Mouse (Mus musculus): ENCODE measurements around the gene Clec16a. TPM values are rescaled to one million over a fixed set of nuclear protein-coding genes. Genes with fewer than 3 reads are reported as not detected.

Gene Clec16a
- polyA plus RNA-seq, 1 experiment from 2014 or later = 31.0 TPM

DNA sequence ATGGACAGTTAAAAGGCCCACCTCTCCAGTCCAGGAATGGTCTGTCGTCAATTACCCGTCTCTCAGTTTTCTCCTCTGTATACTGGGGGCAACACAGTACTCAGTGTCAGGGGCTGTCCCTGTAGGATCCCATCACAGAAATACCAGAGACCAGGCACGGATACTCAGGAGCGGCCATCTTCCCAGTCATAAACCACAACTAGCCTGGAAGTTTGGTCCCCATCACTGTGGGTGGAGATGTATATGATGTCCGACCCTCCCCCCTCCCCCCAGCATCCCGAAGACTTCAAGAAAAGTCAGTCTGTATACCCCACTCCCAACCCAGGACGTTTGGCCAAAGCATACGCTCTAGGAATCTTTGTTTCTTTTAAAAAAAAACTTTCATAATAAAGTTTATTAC, 238.3 kb downstream of the Clec16a start:
- H3K4me3 ChIP-seq (replicated peaks; ENCODE audit: low read length) = peak overlapping the region; percentile 79
- 45% methylated on average over 8 of the region's 8 CpGs for WGBS
- no peaks in the 10 kb centered on the region for H3K9me3 ChIP-seq (replicated peaks; ENCODE audit: control insufficient read depth, low read length)
- H3K27ac ChIP-seq (ENCODE audit: low read length) = no peak overlapping the region
- peaks cover 39% of the 10 kb centered on the region for H3K4me1 ChIP-seq (ENCODE audit: control insufficient read depth, insufficient read depth, low read length)
- ATAC-seq (ENCODE audit: insufficient read depth, low FRiP score) = no peak
- no peaks in the 10 kb centered on the region for H3K27me3 ChIP-seq (ENCODE audit: control insufficient read depth, insufficient read depth, low read length)
- no peaks in the 10 kb centered on the region for H3K36me3 ChIP-seq (ENCODE audit: control insufficient read depth, insufficient read depth, low read length)
- H3K4me2 ChIP-seq (ENCODE audit: low read depth, low read length) = peak overlapping the region; percentile 91
- peak overlapping the region; percentile 57; the same call in 1 of the 2 replicates for H3K9ac ChIP-seq (ENCODE audit: low read length)

GRCm38 (mm10) chr16:10783883-10784792, 239.0 kb downstream of the Clec16a start:
- WGBS = 2% methylated on average over 78 of the region's 81 CpGs
- Histone ChIP-seq H3K27me3 (ENCODE audit: control insufficient read depth, insufficient read depth, low read length) (no peaks in the 10 kb centered on the region), H3K36me3 (ENCODE audit: control insufficient read depth, insufficient read depth, low read length) (no peaks in the 10 kb centered on the region), H3K27ac (ENCODE audit: low read length) (peak overlapping the region; percentile 99), H3K4me1 (ENCODE audit: control insufficient read depth, insufficient read depth, low read length) (peaks cover 39% of the 10 kb centered on the region), H3K4me3 (replicated peaks; ENCODE audit: low read length) (peak overlapping the region; percentile 79), H3K9me3 (replicated peaks; ENCODE audit: control insufficient read depth, low read length) (no peaks in the 10 kb centered on the region), H3K4me2 (ENCODE audit: low read depth, low read length) (peak overlapping the region; percentile 91), H3K9ac (ENCODE audit: low read length) (peak overlapping the region; percentile 91)
- ATAC-seq (ENCODE audit: insufficient read depth, low FRiP score) = no peak; the same call in 1 of the 2 replicates

DNA sequence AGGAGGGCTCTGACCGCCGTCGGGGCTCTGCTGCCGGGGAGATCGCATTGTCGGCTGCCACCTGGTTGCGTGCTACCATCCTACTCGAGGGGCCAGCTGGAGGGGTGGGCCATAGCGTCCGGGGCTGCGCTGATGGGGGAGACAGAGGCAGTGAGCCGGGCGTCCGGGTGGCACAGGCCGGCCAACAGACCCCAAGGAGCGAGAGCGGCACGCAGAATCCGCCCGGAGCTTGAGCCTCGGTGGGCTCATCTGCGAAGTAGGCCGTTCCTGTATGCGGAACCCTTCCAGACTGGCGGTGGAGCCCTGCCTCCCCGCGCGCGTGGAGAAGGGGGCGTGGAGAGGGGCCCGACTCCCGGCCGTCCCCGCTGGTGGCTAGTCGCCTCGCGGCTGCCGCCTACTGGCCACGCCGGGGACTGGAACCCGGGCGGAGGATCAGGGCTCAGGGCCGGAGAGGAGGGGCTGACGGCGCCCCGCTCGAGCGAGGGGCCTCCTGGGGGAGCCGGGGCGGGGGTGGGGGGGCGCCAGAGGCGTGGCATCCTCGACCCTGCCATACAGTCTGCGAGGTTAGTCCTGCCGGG, 239.7 kb downstream of the Clec16a start:
- Histone ChIP-seq H3K4me3 (replicated peaks; ENCODE audit: low read length) (peak overlapping the region; percentile 79), H3K36me3 (ENCODE audit: control insufficient read depth, insufficient read depth, low read length) (no peaks in the 10 kb centered on the region), H3K9ac (ENCODE audit: low read length) (peak overlapping the region; percentile 91), H3K27me3 (ENCODE audit: control insufficient read depth, insufficient read depth, low read length) (no peaks in the 10 kb centered on the region), H3K27ac (ENCODE audit: low read length) (peak overlapping the region; percentile 99), H3K9me3 (replicated peaks; ENCODE audit: control insufficient read depth, low read length) (no peaks in the 10 kb centered on the region), H3K4me2 (ENCODE audit: low read depth, low read length) (peak overlapping the region; percentile 91), H3K4me1 (ENCODE audit: control insufficient read depth, insufficient read depth, low read length) (peaks cover 39% of the 10 kb centered on the region)
- under 1% methylated on average over 50 of the region's 55 CpGs for WGBS
- peak; percentile 89 for ATAC-seq (ENCODE audit: insufficient read depth, low FRiP score)

GRCm38 (mm10) chr16:10785371-10786231, 240.5 kb downstream of the Clec16a start, which contains the start of gene Socs1:
Socs1 (minus strand) TSS chr16:10785536.
- peak within 1 kb of the TSS; percentile 79 for H3K4me3 ChIP-seq (replicated peaks; ENCODE audit: low read length)
- peak within 1 kb of the TSS; percentile 99 for H3K27ac ChIP-seq (ENCODE audit: low read length)
- no peaks in the 10 kb centered on the region for H3K9me3 ChIP-seq (replicated peaks; ENCODE audit: control insufficient read depth, low read length)
- ATAC-seq (ENCODE audit: insufficient read depth, low FRiP score) = peak; percentile 85
- under 1% methylated on average over 59 of the region's 59 CpGs for WGBS
- H3K36me3 ChIP-seq (ENCODE audit: control insufficient read depth, insufficient read depth, low read length) = no peaks in the 10 kb centered on the region
- no peaks in the 10 kb centered on the region for H3K27me3 ChIP-seq (ENCODE audit: control insufficient read depth, insufficient read depth, low read length)
- peak within 1 kb of the TSS; percentile 91 for H3K4me2 ChIP-seq (ENCODE audit: low read depth, low read length)
- peak within 1 kb of the TSS; percentile 91 for H3K9ac ChIP-seq (ENCODE audit: low read length)
- H3K4me1 ChIP-seq (ENCODE audit: control insufficient read depth, insufficient read depth, low read length) = peaks cover 39% of the 10 kb centered on the region

DNA sequence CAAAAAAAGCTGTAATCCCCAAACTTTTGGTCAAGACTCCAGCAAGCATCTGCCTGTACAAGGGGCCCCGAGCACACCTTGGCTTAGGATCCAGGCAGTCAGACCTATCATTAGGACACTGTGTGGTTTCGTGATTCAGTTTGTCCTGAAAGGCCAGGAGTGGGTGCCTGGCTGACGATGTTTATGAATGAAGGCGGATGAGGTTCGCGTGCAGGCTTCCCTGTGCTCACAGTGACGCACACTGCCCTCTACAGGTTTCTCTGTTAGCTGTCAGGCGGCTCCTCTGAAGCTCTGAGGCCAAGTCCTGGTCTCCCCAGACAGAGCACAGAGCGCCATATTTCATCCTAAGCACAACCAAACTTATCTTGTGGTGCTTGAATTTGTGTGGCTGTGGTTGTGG, 241.1 kb downstream of the Clec16a start:
- 1% methylated on average over 9 of the region's 9 CpGs for WGBS
- peak overlapping the region; percentile 91 for H3K9ac ChIP-seq (ENCODE audit: low read length)
- H3K9me3 ChIP-seq (replicated peaks; ENCODE audit: control insufficient read depth, low read length) = no peaks in the 10 kb centered on the region
- H3K27me3 ChIP-seq (ENCODE audit: control insufficient read depth, insufficient read depth, low read length) = no peaks in the 10 kb centered on the region
- peak overlapping the region; percentile 91 for H3K4me2 ChIP-seq (ENCODE audit: low read depth, low read length)
- H3K27ac ChIP-seq (ENCODE audit: low read length) = peak overlapping the region; percentile 99
- H3K36me3 ChIP-seq (ENCODE audit: control insufficient read depth, insufficient read depth, low read length) = no peaks in the 10 kb centered on the region
- peak; percentile 28 for ATAC-seq (ENCODE audit: insufficient read depth, low FRiP score)
- peaks cover 39% of the 10 kb centered on the region for H3K4me1 ChIP-seq (ENCODE audit: control insufficient read depth, insufficient read depth, low read length)
- H3K4me3 ChIP-seq (replicated peaks; ENCODE audit: low read length) = peak overlapping the region; percentile 79

DNA sequence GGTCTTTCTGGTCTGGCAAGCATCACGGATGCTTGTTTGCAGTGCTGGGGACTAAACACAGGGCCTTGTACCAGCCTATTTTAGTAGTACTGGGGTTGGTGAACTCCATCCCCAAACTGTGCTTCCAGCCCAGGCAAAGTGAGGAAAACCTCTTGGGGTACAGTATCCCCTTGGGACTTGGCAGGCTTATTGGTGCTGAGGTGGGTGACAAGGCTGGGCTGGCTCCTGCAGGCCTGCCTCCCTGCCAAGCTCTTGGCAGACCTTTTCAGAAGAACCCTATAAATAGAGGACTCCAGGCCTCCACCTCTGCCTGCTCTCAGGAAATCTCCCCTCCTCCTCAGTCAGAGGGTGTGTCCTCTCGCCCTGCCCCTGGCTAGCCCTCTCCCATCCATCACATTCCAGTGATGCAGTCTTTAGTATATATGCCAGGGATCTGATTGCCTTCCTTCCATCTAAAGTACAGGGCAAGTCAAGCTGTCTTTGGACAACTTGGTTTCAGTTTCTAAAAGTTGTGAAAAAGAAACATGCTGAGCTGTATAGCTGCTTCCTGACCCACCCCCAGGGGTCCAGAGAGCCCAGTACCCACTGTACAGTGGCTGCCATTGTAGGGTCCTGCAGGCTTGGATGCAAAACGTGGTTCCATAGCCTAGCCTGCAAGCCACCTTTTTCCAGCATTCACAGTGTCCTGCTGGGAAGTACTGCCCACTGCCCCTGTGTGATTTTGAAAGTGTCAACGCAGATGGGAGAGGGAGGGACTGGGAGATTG, 241.8 kb downstream of the Clec16a start:
- WGBS = 52% methylated on average over 4 of the region's 4 CpGs
- no peak for ATAC-seq (ENCODE audit: insufficient read depth, low FRiP score)
- H3K4me3 ChIP-seq (replicated peaks; ENCODE audit: low read length) = no peak overlapping the region
- H3K4me1 ChIP-seq (ENCODE audit: control insufficient read depth, insufficient read depth, low read length) = peaks cover 32% of the 10 kb centered on the region
- no peaks in the 10 kb centered on the region for H3K36me3 ChIP-seq (ENCODE audit: control insufficient read depth, insufficient read depth, low read length)
- peak overlapping the region; percentile 91; the same call in 1 of the 2 replicates for H3K4me2 ChIP-seq (ENCODE audit: low read depth, low read length)
- H3K9ac ChIP-seq (ENCODE audit: low read length) = peak overlapping the region; percentile 91; the same call in 1 of the 2 replicates
- H3K9me3 ChIP-seq (replicated peaks; ENCODE audit: control insufficient read depth, low read length) = no peaks in the 10 kb centered on the region
- no peaks in the 10 kb centered on the region for H3K27me3 ChIP-seq (ENCODE audit: control insufficient read depth, insufficient read depth, low read length)
- peak overlapping the region; percentile 99 for H3K27ac ChIP-seq (ENCODE audit: low read length)

- Histone ChIP-seq H3K4me3 (replicated peaks; ENCODE audit: low read length) (no peak overlapping the region), H3K9ac (ENCODE audit: low read length) (no peak overlapping the region), H3K27ac (ENCODE audit: low read length) (peak overlapping the region; percentile 99), H3K36me3 (ENCODE audit: control insufficient read depth, insufficient read depth, low read length) (no peaks in the 10 kb centered on the region), H3K9me3 (replicated peaks; ENCODE audit: control insufficient read depth, low read length) (no peaks in the 10 kb centered on the region), H3K27me3 (ENCODE audit: control insufficient read depth, insufficient read depth, low read length) (no peaks in the 10 kb centered on the region), H3K4me2 (ENCODE audit: low read depth, low read length) (no peak overlapping the region), H3K4me1 (ENCODE audit: control insufficient read depth, insufficient read depth, low read length) (peaks cover 25% of the 10 kb centered on the region)
- ATAC-seq (ENCODE audit: insufficient read depth, low FRiP score) = no peak
- 73% methylated on average over 7 of the region's 7 CpGs for WGBS
Observed at GRCm38 (mm10) chr16:10787548-10788058, 242.5 kb downstream of the Clec16a start.

GRCm38 (mm10) chr16:10788271-10788670, 243.1 kb downstream of the Clec16a start, which contains the start of gene Tnp2:
Tnp2 (minus strand) TSS chr16:10788660.
- Histone ChIP-seq H3K9ac (ENCODE audit: low read length) (no peak within 1 kb of the TSS), H3K36me3 (ENCODE audit: control insufficient read depth, insufficient read depth, low read length) (no peaks in the 10 kb centered on the region), H3K27ac (ENCODE audit: low read length) (no peak within 1 kb of the TSS), H3K9me3 (replicated peaks; ENCODE audit: control insufficient read depth, low read length) (no peaks in the 10 kb centered on the region), H3K27me3 (ENCODE audit: control insufficient read depth, insufficient read depth, low read length) (no peaks in the 10 kb centered on the region), H3K4me1 (ENCODE audit: control insufficient read depth, insufficient read depth, low read length) (peaks cover 19% of the 10 kb centered on the region), H3K4me3 (replicated peaks; ENCODE audit: low read length) (no peak within 1 kb of the TSS), H3K4me2 (ENCODE audit: low read depth, low read length) (no peak within 1 kb of the TSS)
- 55% methylated on average over 16 of the region's 16 CpGs for WGBS
- ATAC-seq (ENCODE audit: insufficient read depth, low FRiP score) = no peak
